ENCODE assay signal across 8 mouse cellular contexts in the genomic region with DNA sequence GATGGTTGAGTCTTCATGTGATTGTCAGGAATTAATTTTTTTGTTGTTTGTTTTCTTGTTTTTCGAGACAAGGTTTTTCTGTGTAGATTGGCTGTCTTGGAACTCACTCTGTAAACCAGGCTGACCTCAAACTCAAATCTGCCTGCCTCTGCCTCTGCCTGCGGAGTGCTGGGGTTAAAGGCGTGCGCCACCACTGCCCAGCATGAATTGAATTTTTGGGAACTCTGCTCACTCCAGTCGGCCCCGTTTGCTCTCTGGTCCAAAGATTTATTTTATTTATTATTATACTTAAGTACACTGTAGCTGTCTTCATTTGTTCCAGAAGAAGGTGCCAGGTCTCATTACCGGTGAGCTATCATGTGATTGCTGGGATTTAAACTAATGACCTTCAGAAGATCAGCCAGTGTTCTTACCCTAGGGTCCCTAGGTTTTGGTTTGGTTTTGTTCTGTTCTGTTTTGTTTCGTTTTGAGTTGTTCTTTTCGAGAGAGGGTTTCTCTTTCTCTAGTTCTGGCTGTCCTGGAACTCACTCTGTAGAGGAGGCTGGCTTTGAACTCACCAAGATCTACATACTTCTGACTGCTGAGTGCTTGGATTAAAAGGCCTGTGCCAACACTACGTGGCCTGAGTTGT. TPM values are rescaled to one million over a fixed set of nuclear protein-coding genes. Genes with fewer than 3 reads are reported as not detected.
DNase-seq lines count a peak whose midpoint lies in the region; ATAC-seq and TF ChIP-seq lines count a peak whose summit lies in the region.

No protein-coding gene starts in this region.

- intact Hi-C loops in left cerebral cortex, postnatal 10 days (cut with DNase I), result no loop called here

- H3K27me3 ChIP-seq in kidney, adult 2 months (replicated peaks; ENCODE audit: control insufficient read depth, insufficient read depth, low read length), result no peaks in the 10 kb centered on the region
- no peaks in the 10 kb centered on the region for H3K27me3 ChIP-seq in hindbrain, embryonic 14.5 days (ENCODE audit: control insufficient read depth, insufficient read depth, low read length)
- H3K27me3 ChIP-seq in midbrain, embryonic 12.5 days, result no peaks in the 10 kb centered on the region

- 49% methylated on average over 10 of the region's 10 CpGs for WGBS in kidney, adult 2 months
- 54% methylated on average over 10 of the region's 10 CpGs for WGBS in hindbrain, embryonic 14.5 days
- 54% methylated on average over 10 of the region's 10 CpGs for WGBS in midbrain, embryonic 12.5 days

- no peak for DNase-seq in kidney, adult 2 months
- DNase-seq in kidney, postnatal 36 days, result no peak
- DNase-seq in hindbrain, embryonic 14.5 days (ENCODE audit: low spot score), result no peak
- DNase-seq in retina, postnatal 1 day, result no peak
- DNase-seq in cerebellum, postnatal 36 days, result no peak
- no peak for DNase-seq in left cerebral cortex, postnatal 10 days (ENCODE audit: extremely low spot score in 1 of 2, low spot score in 2 of 2)

- TF ChIP-seq CTCF in kidney, adult 2 months (conservative IDR thresholded peaks at IDR 0.05; ENCODE audit: insufficient read depth, insufficient read length, low read depth, low read length), result no peak
- no peak for TF ChIP-seq CTCF in bone marrow macrophage, adult 2 months (IDR thresholded peaks at IDR 0.05; ENCODE audit: low read depth, low read length)

- no peak for TF ChIP-seq POLR2A in kidney, adult 2 months (IDR thresholded peaks at IDR 0.05; ENCODE audit: low read depth, low read length)
- TF ChIP-seq POLR2A in bone marrow macrophage, adult 2 months (IDR thresholded peaks at IDR 0.05; ENCODE audit: borderline replicate concordance, low read depth, low read length), result no peak

- peaks cover 4% of the 10 kb centered on the region; the same call in 1 of the 2 replicates for H3K36me3 ChIP-seq in kidney, adult 2 months (ENCODE audit: control insufficient read depth, insufficient read depth, low read length)
- peaks cover 33% of the 10 kb centered on the region for H3K36me3 ChIP-seq in hindbrain, embryonic 14.5 days (replicated peaks; ENCODE audit: control insufficient read depth, insufficient read depth)
- H3K36me3 ChIP-seq in midbrain, embryonic 12.5 days, result peaks cover 30% of the 10 kb centered on the region

- H3K27ac ChIP-seq in kidney, adult 2 months (ENCODE audit: insufficient read depth, low read depth, low read length), result 0 out of 2 replicates have a peak overlapping the region, but pooled peaks have one; percentile 28
- peak overlapping the region; percentile 40 for H3K27ac ChIP-seq in bone marrow macrophage, adult 2 months (ENCODE audit: insufficient read depth, low read depth, low read length)
- H3K27ac ChIP-seq in hindbrain, embryonic 14.5 days, result peak overlapping the region; percentile 96
- H3K27ac ChIP-seq in midbrain, embryonic 12.5 days (replicated peaks), result no peak overlapping the region

- H3K9ac ChIP-seq in hindbrain, embryonic 14.5 days, result peak overlapping the region; percentile 52
- 0 out of 2 replicates have a peak overlapping the region, but pooled peaks have one; percentile 4 for H3K9ac ChIP-seq in midbrain, embryonic 12.5 days (replicated peaks)

- H3K4me1 ChIP-seq in kidney, adult 2 months (ENCODE audit: control insufficient read depth, insufficient read depth, low read length), result peaks cover 12% of the 10 kb centered on the region; the same call in 1 of the 2 replicates
- H3K4me1 ChIP-seq in bone marrow macrophage, adult 2 months (ENCODE audit: control insufficient read depth, insufficient read depth, low read length), result peaks cover 16% of the 10 kb centered on the region
- peaks cover 25% of the 10 kb centered on the region for H3K4me1 ChIP-seq in hindbrain, embryonic 14.5 days (replicated peaks; ENCODE audit: control insufficient read depth, insufficient read depth, low read length)
- H3K4me1 ChIP-seq in midbrain, embryonic 12.5 days, result peaks cover 32% of the 10 kb centered on the region

- H3K4me2 ChIP-seq in hindbrain, embryonic 14.5 days (replicated peaks), result peak overlapping the region; percentile 79
- peak overlapping the region; percentile 77 for H3K4me2 ChIP-seq in midbrain, embryonic 12.5 days (replicated peaks)

- H3K4me3 ChIP-seq in kidney, adult 2 months (ENCODE audit: insufficient read depth, low read depth, low read length), result no peak overlapping the region
- peak overlapping the region; percentile 58 for H3K4me3 ChIP-seq in bone marrow macrophage, adult 2 months (ENCODE audit: insufficient read depth, low read length)
- H3K4me3 ChIP-seq in hindbrain, embryonic 14.5 days (replicated peaks; ENCODE audit: low read length), result peak overlapping the region; percentile 79; the same call in 1 of the 2 replicates
- peak overlapping the region; percentile 65 for H3K4me3 ChIP-seq in midbrain, embryonic 12.5 days

- no peak for ATAC-seq in hindbrain, embryonic 14.5 days (ENCODE audit: low FRiP score)
- ATAC-seq in midbrain, embryonic 12.5 days (ENCODE audit: low FRiP score, low read depth), result no peak

- H3K9me3 ChIP-seq in hindbrain, embryonic 14.5 days (ENCODE audit: control insufficient read depth, low read length), result no peaks in the 10 kb centered on the region
- no peaks in the 10 kb centered on the region for H3K9me3 ChIP-seq in midbrain, embryonic 12.5 days

RNA-seq across cellular contexts. Expression of gene Rpl23a, which starts 0.6 kb away (rescaled TPM):
- polyA plus RNA-seq in kidney, adult 2 months (2012; rRNA removed), result 153 and 278 TPM in 2 replicates
- polyA plus RNA-seq in bone marrow macrophage, adult 2 months (2012; ENCODE audit: insufficient read depth, insufficient read length, missing spikeins), result 867 and 1,013 TPM in 2 replicates
- polyA plus RNA-seq in hindbrain, embryonic 14.5 days (2014; fragmentation: Nextera tagmentation; extraction: Ambion mirVana), result 880 and 1,029 TPM in 2 replicates
- polyA plus RNA-seq in midbrain, embryonic 12.5 days (2016; fragmentation: Nextera tagmentation; extraction: Ambion mirVana), result 905 and 958 TPM in 2 replicates
- 100 to 1,000 TPM; 802 to 805 TPM for total RNA-seq in left cerebral cortex, postnatal 10 days (2021)

RNA-seq across cellular contexts. Expression of gene Rab34, which starts 4.2 kb away (rescaled TPM):
- polyA plus RNA-seq in kidney, adult 2 months (2012; rRNA removed), result 78.1 and 92.4 TPM in 2 replicates
- 28.8 and 30.5 TPM in 2 replicates for polyA plus RNA-seq in bone marrow macrophage, adult 2 months (2012; ENCODE audit: insufficient read depth, insufficient read length, missing spikeins)
- 46.4 and 53.2 TPM in 2 replicates for polyA plus RNA-seq in hindbrain, embryonic 14.5 days (2014; fragmentation: Nextera tagmentation; extraction: Ambion mirVana)
- polyA plus RNA-seq in midbrain, embryonic 12.5 days (2016; fragmentation: Nextera tagmentation; extraction: Ambion mirVana), result 54.9 and 68.1 TPM in 2 replicates
- total RNA-seq in left cerebral cortex, postnatal 10 days (2021), result 10 to 100 TPM; 37.0 to 39.8 TPM

RNA-seq across cellular contexts. Expression of gene Tlcd1, which starts 7.5 kb away (rescaled TPM):
- 78.2 and 144 TPM in 2 replicates for polyA plus RNA-seq in kidney, adult 2 months (2012; rRNA removed)
- polyA plus RNA-seq in bone marrow macrophage, adult 2 months (2012; ENCODE audit: insufficient read depth, insufficient read length, missing spikeins), result 2.2 and 2.5 TPM in 2 replicates
- polyA plus RNA-seq in hindbrain, embryonic 14.5 days (2014; fragmentation: Nextera tagmentation; extraction: Ambion mirVana), result 13.4 and 16.6 TPM in 2 replicates
- polyA plus RNA-seq in midbrain, embryonic 12.5 days (2016; fragmentation: Nextera tagmentation; extraction: Ambion mirVana), result 6.0 and 8.0 TPM in 2 replicates
- 10 to 100 TPM; 23.8 to 27.9 TPM for total RNA-seq in left cerebral cortex, postnatal 10 days (2021)

RNA-seq across cellular contexts. Expression of gene Nek8, which starts 7.5 kb away (rescaled TPM):
- 18.3 and 24.6 TPM in 2 replicates for polyA plus RNA-seq in kidney, adult 2 months (2012; rRNA removed)
- polyA plus RNA-seq in bone marrow macrophage, adult 2 months (2012; ENCODE audit: insufficient read depth, insufficient read length, missing spikeins), result 4.8 and 5.2 TPM in 2 replicates
- polyA plus RNA-seq in hindbrain, embryonic 14.5 days (2014; fragmentation: Nextera tagmentation; extraction: Ambion mirVana), result 4.6 and 6.0 TPM in 2 replicates
- polyA plus RNA-seq in midbrain, embryonic 12.5 days (2016; fragmentation: Nextera tagmentation; extraction: Ambion mirVana), result 8.2 and 9.4 TPM in 2 replicates
- 1 to 10 TPM; 4.8 to 5.8 TPM for total RNA-seq in left cerebral cortex, postnatal 10 days (2021)

RNA-seq across cellular contexts. Expression of gene Proca1, which starts 9.2 kb away (rescaled TPM):
- 1.2 and 1.8 TPM in 2 replicates for polyA plus RNA-seq in kidney, adult 2 months (2012; rRNA removed)
- 0.92 TPM in 1 of 2 replicates, not detected in the other for polyA plus RNA-seq in bone marrow macrophage, adult 2 months (2012; ENCODE audit: insufficient read depth, insufficient read length, missing spikeins)
- 1.4 and 2.9 TPM in 2 replicates for polyA plus RNA-seq in hindbrain, embryonic 14.5 days (2014; fragmentation: Nextera tagmentation; extraction: Ambion mirVana)
- polyA plus RNA-seq in midbrain, embryonic 12.5 days (2016; fragmentation: Nextera tagmentation; extraction: Ambion mirVana), result 1.4 and 2.3 TPM in 2 replicates
- total RNA-seq in left cerebral cortex, postnatal 10 days (2021), result 1 to 10 TPM; 3.6 to 4.7 TPM
